Mouse (Mus musculus): ENCODE data around the gene Ripor3. TPM values are rescaled to one million over a fixed set of nuclear protein-coding genes. Genes with fewer than 3 reads are reported as not detected.

The Ripor3 gene
- polyA plus RNA-seq, 1 experiment: 2.4 TPM

GRCm38 (mm10) chr2:167949808-167950207, 60.6 kb downstream of the Ripor3 start:
- no peak overlapping the region for H3K27ac ChIP-seq (ENCODE audit: insufficient read depth, low read length)

DNA sequence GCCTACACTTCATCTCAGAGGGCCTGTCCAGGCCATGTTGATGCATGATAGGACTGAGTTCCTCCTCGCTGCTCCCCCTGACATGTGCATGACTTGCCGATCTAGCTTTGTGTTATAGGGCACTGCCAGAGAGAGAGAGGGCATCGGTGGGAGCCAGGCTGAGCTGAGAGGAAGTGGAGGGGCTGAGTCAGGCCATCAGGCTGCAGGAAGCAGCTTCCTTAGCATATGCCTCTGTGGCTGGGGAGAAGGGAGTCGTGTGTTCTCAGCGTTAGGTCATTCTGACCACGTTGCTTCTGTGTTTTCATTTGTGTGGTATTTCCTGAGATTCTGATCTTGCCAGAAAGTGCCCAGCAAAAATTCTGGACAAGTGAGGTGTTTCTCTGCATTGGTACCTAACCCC, 61.2 kb downstream of the Ripor3 start:
- no peaks in the 10 kb centered on the region for H3K36me3 ChIP-seq (ENCODE audit: control insufficient read depth, insufficient read depth, low read length, poor library complexity, severe bottlenecking)
- no peaks in the 10 kb centered on the region for H3K9me3 ChIP-seq (replicated peaks; ENCODE audit: control insufficient read depth, insufficient read depth, low read length, poor library complexity, severe bottlenecking)
- no peak overlapping the region for H3K27ac ChIP-seq (ENCODE audit: insufficient read depth, low read length)
- H3K27me3 ChIP-seq (ENCODE audit: control insufficient read depth, insufficient read depth, low read length, poor library complexity, severe bottlenecking): no peaks in the 10 kb centered on the region
- H3K4me3 ChIP-seq (ENCODE audit: low read depth, low read length): no peak overlapping the region
- no peak overlapping the region for H3K9ac ChIP-seq (ENCODE audit: low read depth, poor library complexity, severe bottlenecking)
- TF ChIP-seq EP300 (IDR thresholded peaks at IDR 0.05; ENCODE audit: insufficient read depth, low read depth, low read length): no peak
- no peak for TF ChIP-seq CTCF (IDR thresholded peaks at IDR 0.05; ENCODE audit: low read depth, low read length)
- TF ChIP-seq POLR2A (IDR thresholded peaks at IDR 0.05; ENCODE audit: insufficient read depth, low read length): no peak
- H3K4me1 ChIP-seq (ENCODE audit: control insufficient read depth, insufficient read depth, low read length): no peaks in the 10 kb centered on the region

More at GRCm38 (mm10) chr2:167949808-167950207, 60.6 kb downstream of the Ripor3 start:
- TF ChIP-seq CTCF (IDR thresholded peaks at IDR 0.05; ENCODE audit: low read depth, low read length) (no peak), POLR2A (IDR thresholded peaks at IDR 0.05; ENCODE audit: insufficient read depth, low read length) (no peak), EP300 (IDR thresholded peaks at IDR 0.05; ENCODE audit: insufficient read depth, low read depth, low read length) (no peak)
- H3K9ac ChIP-seq (ENCODE audit: low read depth, poor library complexity, severe bottlenecking): no peak overlapping the region
- H3K4me1 ChIP-seq (ENCODE audit: control insufficient read depth, insufficient read depth, low read length): no peaks in the 10 kb centered on the region
- no peak overlapping the region for H3K4me3 ChIP-seq (ENCODE audit: low read depth, low read length)
- no peaks in the 10 kb centered on the region for H3K36me3 ChIP-seq (ENCODE audit: control insufficient read depth, insufficient read depth, low read length, poor library complexity, severe bottlenecking)
- no peaks in the 10 kb centered on the region for H3K9me3 ChIP-seq (replicated peaks; ENCODE audit: control insufficient read depth, insufficient read depth, low read length, poor library complexity, severe bottlenecking)
- H3K27me3 ChIP-seq (ENCODE audit: control insufficient read depth, insufficient read depth, low read length, poor library complexity, severe bottlenecking): no peaks in the 10 kb centered on the region

DNA sequence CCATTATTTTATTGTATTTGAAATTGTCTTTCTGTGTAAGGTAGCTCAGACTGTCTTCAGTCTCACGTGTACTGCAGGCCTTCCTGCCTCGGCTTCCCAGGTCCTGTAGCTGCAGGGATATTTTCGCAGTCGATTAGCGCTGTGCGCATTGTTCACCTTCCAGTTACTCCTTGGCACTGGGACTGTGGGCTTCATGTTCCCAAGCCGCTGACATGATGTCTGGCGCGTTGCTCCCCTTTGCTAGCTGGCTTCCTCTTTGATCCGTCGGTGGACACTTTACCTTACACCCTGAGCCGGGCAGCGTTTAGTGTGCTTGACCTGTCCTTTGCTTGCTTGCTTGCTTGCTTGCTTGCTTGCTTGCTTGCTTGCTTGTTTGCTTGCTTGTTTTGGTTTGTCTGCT, 61.9 kb downstream of the Ripor3 start:
- H3K27ac ChIP-seq (ENCODE audit: insufficient read depth, low read length): no peak overlapping the region
- no peak overlapping the region for H3K9ac ChIP-seq (ENCODE audit: low read depth, poor library complexity, severe bottlenecking)

DNA sequence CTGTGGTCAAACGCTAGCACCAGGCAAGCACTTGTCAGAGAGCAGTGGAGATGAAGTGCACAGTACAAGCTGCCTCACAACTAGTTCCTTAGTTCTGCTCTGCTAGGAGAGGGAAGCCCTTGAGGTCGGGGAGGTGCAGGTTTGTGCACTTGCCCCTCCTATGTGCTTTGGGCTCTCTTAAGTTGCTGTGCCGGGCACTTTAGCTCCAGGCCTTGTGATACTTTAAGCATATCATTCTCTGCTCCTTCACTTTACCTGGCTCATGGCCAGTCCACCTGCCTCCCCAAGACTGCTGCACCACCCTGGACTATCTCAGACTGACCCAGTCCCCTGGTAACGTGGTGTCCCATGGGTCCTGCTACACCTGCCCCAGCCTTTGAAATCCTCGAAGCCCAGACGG, 62.4 kb downstream of the Ripor3 start:
- TF ChIP-seq EP300 (IDR thresholded peaks at IDR 0.05; ENCODE audit: insufficient read depth, low read depth, low read length): no peak
- no peaks in the 10 kb centered on the region for H3K9me3 ChIP-seq (replicated peaks; ENCODE audit: control insufficient read depth, insufficient read depth, low read length, poor library complexity, severe bottlenecking)
- H3K27ac ChIP-seq (ENCODE audit: insufficient read depth, low read length): no peak overlapping the region
- no peaks in the 10 kb centered on the region for H3K27me3 ChIP-seq (ENCODE audit: control insufficient read depth, insufficient read depth, low read length, poor library complexity, severe bottlenecking)
- no peak overlapping the region for H3K9ac ChIP-seq (ENCODE audit: low read depth, poor library complexity, severe bottlenecking)
- no peaks in the 10 kb centered on the region for H3K4me1 ChIP-seq (ENCODE audit: control insufficient read depth, insufficient read depth, low read length)
- H3K36me3 ChIP-seq (ENCODE audit: control insufficient read depth, insufficient read depth, low read length, poor library complexity, severe bottlenecking): no peaks in the 10 kb centered on the region
- no peak overlapping the region for H3K4me3 ChIP-seq (ENCODE audit: low read depth, low read length)

More for the DNA sequence above, 61.9 kb downstream of the Ripor3 start:
- Histone ChIP-seq H3K27me3 (ENCODE audit: control insufficient read depth, insufficient read depth, low read length, poor library complexity, severe bottlenecking) (no peaks in the 10 kb centered on the region), H3K36me3 (ENCODE audit: control insufficient read depth, insufficient read depth, low read length, poor library complexity, severe bottlenecking) (no peaks in the 10 kb centered on the region), H3K4me1 (ENCODE audit: control insufficient read depth, insufficient read depth, low read length) (no peaks in the 10 kb centered on the region), H3K9me3 (replicated peaks; ENCODE audit: control insufficient read depth, insufficient read depth, low read length, poor library complexity, severe bottlenecking) (no peaks in the 10 kb centered on the region), H3K4me3 (ENCODE audit: low read depth, low read length) (no peak overlapping the region)
- TF ChIP-seq POLR2A (IDR thresholded peaks at IDR 0.05; ENCODE audit: insufficient read depth, low read length): no peak
- no peak for TF ChIP-seq CTCF (IDR thresholded peaks at IDR 0.05; ENCODE audit: low read depth, low read length)
- no peak for TF ChIP-seq EP300 (IDR thresholded peaks at IDR 0.05; ENCODE audit: insufficient read depth, low read depth, low read length)

DNA sequence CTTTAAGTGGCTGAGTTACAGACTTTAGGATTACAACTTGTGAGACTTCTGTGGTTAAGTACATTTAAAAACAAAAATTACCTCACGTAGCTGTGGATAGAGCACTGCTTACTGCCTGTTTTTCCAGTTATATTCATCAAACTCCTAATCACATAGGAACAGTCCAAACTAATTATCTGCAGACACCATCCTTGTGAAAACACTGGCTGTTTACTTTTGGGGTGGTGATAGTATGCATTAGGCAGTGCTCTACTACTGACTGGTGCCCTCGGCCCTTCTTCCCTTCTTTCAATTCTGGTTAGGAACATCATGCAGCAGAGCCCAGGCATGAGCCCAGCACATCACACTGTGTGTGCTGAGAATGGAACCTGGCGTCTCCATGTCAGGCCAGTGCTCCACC, 63.2 kb downstream of the Ripor3 start:
- no peaks in the 10 kb centered on the region for H3K36me3 ChIP-seq (ENCODE audit: control insufficient read depth, insufficient read depth, low read length, poor library complexity, severe bottlenecking)
- H3K27ac ChIP-seq (ENCODE audit: insufficient read depth, low read length): no peak overlapping the region
- H3K4me1 ChIP-seq (ENCODE audit: control insufficient read depth, insufficient read depth, low read length): no peaks in the 10 kb centered on the region
- no peaks in the 10 kb centered on the region for H3K27me3 ChIP-seq (ENCODE audit: control insufficient read depth, insufficient read depth, low read length, poor library complexity, severe bottlenecking)
- no peak overlapping the region for H3K9ac ChIP-seq (ENCODE audit: low read depth, poor library complexity, severe bottlenecking)
- TF ChIP-seq EP300 (IDR thresholded peaks at IDR 0.05; ENCODE audit: insufficient read depth, low read depth, low read length) (no peak), CTCF (IDR thresholded peaks at IDR 0.05; ENCODE audit: low read depth, low read length) (no peak), POLR2A (IDR thresholded peaks at IDR 0.05; ENCODE audit: insufficient read depth, low read length) (no peak)
- no peak overlapping the region for H3K4me3 ChIP-seq (ENCODE audit: low read depth, low read length)
- H3K9me3 ChIP-seq (replicated peaks; ENCODE audit: control insufficient read depth, insufficient read depth, low read length, poor library complexity, severe bottlenecking): no peaks in the 10 kb centered on the region

DNA sequence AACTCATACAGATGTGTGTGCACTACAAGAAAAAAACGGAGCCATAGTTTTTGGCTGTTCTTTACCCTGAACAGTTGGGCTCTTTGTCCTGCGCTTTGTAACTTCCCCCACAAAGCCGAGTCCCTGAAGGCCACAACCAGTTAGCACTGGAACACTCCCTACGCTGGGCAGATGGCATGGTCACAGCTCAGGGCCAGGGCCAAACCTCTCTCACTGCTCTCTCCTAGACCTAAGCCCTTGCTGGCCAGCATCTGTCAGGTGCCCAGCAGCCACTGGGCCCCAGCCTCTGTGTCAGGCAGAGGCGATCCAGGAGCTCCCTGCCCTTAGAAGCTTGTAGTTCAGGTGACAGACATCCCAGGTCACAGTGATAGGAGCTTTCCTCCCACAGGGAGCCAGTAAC, 65.0 kb downstream of the Ripor3 start:
- Histone ChIP-seq H3K4me1 (ENCODE audit: control insufficient read depth, insufficient read depth, low read length) (peaks cover 2% of the 10 kb centered on the region), H3K4me3 (ENCODE audit: low read depth, low read length) (no peak overlapping the region), H3K9me3 (replicated peaks; ENCODE audit: control insufficient read depth, insufficient read depth, low read length, poor library complexity, severe bottlenecking) (no peaks in the 10 kb centered on the region), H3K9ac (ENCODE audit: low read depth, poor library complexity, severe bottlenecking) (no peak overlapping the region), H3K36me3 (ENCODE audit: control insufficient read depth, insufficient read depth, low read length, poor library complexity, severe bottlenecking) (no peaks in the 10 kb centered on the region), H3K27ac (ENCODE audit: insufficient read depth, low read length) (no peak overlapping the region), H3K27me3 (ENCODE audit: control insufficient read depth, insufficient read depth, low read length, poor library complexity, severe bottlenecking) (no peaks in the 10 kb centered on the region)
- no peak for TF ChIP-seq CTCF (IDR thresholded peaks at IDR 0.05; ENCODE audit: low read depth, low read length)
- TF ChIP-seq POLR2A (IDR thresholded peaks at IDR 0.05; ENCODE audit: insufficient read depth, low read length): no peak
- no peak for TF ChIP-seq EP300 (IDR thresholded peaks at IDR 0.05; ENCODE audit: insufficient read depth, low read depth, low read length)
